Mouse (Mus musculus) heart, embryonic 12.5 days (tissue): ENCODE measurements around the gene Arhgef39. TPM values are rescaled to one million over a fixed set of nuclear protein-coding genes. Genes with fewer than 3 reads are reported as not detected.
"Not testable (repeated sequence)": the region's sequence is repeated elsewhere in the genome, so short reads cannot be mapped to it uniquely, and the experiment has no call there.

Experiments used
- ATAC-seq: fragments of 200-750 bp; cut with Nextera tagmentation; 2 replicates; pipeline ENCODE4 v1.8.0; 2017; ENCODE audit warnings: moderate TSS enrichment, moderate library complexity; ENCODE audit not compliant: insufficient number of reproducible peaks, low FRiP score
- H3K27ac ChIP-seq: fragments of 300-500 bp; sonication (generic); 2 replicates; pipeline ENCODE4 v1.5.1; 2016; ENCODE audit warnings: mild to moderate bottlenecking, moderate library complexity; ENCODE audit not compliant: poor library complexity, severe bottlenecking
- H3K27me3 ChIP-seq: fragments of 300-500 bp; sonication (generic); replicated peaks from 2 replicates; pipeline ENCODE4 v1.6.1; 2016; ENCODE audit warnings: mild to moderate bottlenecking, moderate library complexity
- H3K36me3 ChIP-seq: fragments of 300-500 bp; sonication (generic); 2 replicates; pipeline ENCODE4 v1.6.1; 2016; ENCODE audit warnings: mild to moderate bottlenecking, moderate library complexity
- H3K4me1 ChIP-seq: fragments of 300-500 bp; sonication (generic); replicated peaks from 2 replicates; pipeline ENCODE4 v1.6.1; 2016; ENCODE audit warnings: mild to moderate bottlenecking
- H3K4me2 ChIP-seq: fragments of 300-500 bp; sonication (generic); 2 replicates; pipeline ENCODE4 v1.6.1; 2016; ENCODE audit warnings: mild to moderate bottlenecking, moderate library complexity
- H3K4me3 ChIP-seq: fragments of 300-500 bp; sonication (generic); 2 replicates; pipeline ENCODE4 v1.5.1; 2016; ENCODE audit warnings: mild to moderate bottlenecking
- H3K9ac ChIP-seq: fragments of 300-500 bp; sonication (generic); 2 replicates; pipeline ENCODE4 v1.6.1; 2016; ENCODE audit warnings: mild to moderate bottlenecking, moderate library complexity
- H3K9me3 ChIP-seq: fragments of 300-500 bp; sonication (generic); replicated peaks from 2 replicates; pipeline ENCODE4 v1.6.1; 2016; ENCODE audit warnings: mild to moderate bottlenecking, moderate library complexity
- WGBS: fragments of 180-500 bp; shearing (Covaris S2); methylation state at CpG from one replicate; pipeline ENCODE4 v1.1.7; 2016; 5-methylcytosine and 5-hydroxymethylcytosine counted together
- polyA plus RNA-seq: library from polyadenylated mRNA; unstranded; fragments of >200 nt; fragmentation: Nextera tagmentation; extraction: Ambion mirVana; gene quantifications from 2 replicates; pipeline ENCODE4 v1.2.1, GENCODE M21; 2016

Gene Arhgef39
- polyA plus RNA-seq, 1 experiment from 2014 or later = 37.7 TPM

DNA sequence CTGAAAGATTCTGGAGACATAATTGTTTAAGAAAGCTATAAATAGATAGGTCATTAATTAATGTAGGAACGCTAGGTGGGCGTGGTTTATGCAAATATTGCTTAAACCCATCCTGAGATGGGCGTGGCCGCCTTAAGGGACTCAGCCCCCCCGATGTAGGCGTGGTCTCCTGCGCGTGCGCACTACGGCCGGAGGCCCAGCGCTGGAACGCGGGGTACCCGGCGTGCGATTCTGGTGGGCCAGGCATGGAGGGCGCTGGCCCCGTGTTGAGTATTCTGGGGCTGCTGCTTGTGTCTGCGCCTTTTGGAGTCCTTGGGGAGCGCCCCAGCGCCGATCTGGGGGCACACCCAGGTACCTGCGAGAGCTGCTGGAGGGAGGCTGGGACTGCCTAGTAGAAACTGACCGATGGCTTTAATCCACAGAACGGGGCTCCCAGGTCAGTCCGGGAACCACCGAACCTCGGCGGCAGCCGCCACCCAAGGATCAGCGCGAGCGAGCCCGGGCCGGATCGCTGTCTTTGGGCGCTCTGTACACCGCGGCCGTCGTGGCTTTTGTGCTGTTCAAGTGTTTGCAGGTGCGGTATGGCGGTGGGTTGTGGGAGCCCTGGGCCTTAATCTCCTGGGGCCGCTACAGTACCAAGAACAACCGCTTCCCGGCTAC, 6.2 kb downstream of the Arhgef39 start:
- Histone ChIP-seq H3K27ac (peak overlapping the region; percentile 87), H3K4me1 (peaks cover 43% of the 10 kb centered on the region), H3K4me3 (peak overlapping the region; percentile 70), H3K4me2 (peak overlapping the region; percentile 73), H3K36me3 (peaks cover 19% of the 10 kb centered on the region), H3K27me3 (no peaks in the 10 kb centered on the region), H3K9ac (peak overlapping the region; percentile 81), H3K9me3 (no peaks in the 10 kb centered on the region)
- ATAC-seq = peak; percentile 93
- WGBS = under 1% methylated on average over 47 of the region's 47 CpGs

DNA sequence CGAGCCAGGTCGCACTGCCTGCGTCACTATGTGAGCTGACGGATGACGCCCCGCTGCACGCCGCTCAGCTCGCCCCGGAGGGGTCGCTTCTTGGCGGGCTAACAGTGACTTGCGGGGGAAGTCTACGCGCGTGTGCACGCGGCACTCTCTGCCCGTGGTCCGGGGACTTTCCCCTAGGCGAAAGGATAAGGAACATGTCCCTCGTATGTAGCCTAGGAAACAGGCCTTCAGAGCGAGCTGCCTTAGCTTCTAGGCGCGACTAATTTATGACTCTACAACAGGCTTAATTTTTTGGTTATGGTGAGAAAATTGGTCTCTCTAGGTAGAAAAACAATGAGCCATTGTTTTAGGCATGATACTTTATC, 6.7 kb downstream of the Arhgef39 start, which contains the start of gene Ccdc107:
Ccdc107 (plus strand) TSS at position 80 of the 365 bp plus-strand sequence.
- peak; percentile 98 for ATAC-seq
- peak within 1 kb of the TSS; percentile 87 for H3K27ac ChIP-seq
- H3K4me2 ChIP-seq = peak within 1 kb of the TSS; percentile 73
- no peaks in the 10 kb centered on the region for H3K9me3 ChIP-seq
- H3K4me3 ChIP-seq = peak within 1 kb of the TSS; percentile 70
- H3K36me3 ChIP-seq = peaks cover 19% of the 10 kb centered on the region
- H3K9ac ChIP-seq = peak within 1 kb of the TSS; percentile 81
- under 1% methylated on average over 25 of the region's 25 CpGs for WGBS
- H3K4me1 ChIP-seq = peaks cover 38% of the 10 kb centered on the region
- H3K27me3 ChIP-seq = no peaks in the 10 kb centered on the region

DNA sequence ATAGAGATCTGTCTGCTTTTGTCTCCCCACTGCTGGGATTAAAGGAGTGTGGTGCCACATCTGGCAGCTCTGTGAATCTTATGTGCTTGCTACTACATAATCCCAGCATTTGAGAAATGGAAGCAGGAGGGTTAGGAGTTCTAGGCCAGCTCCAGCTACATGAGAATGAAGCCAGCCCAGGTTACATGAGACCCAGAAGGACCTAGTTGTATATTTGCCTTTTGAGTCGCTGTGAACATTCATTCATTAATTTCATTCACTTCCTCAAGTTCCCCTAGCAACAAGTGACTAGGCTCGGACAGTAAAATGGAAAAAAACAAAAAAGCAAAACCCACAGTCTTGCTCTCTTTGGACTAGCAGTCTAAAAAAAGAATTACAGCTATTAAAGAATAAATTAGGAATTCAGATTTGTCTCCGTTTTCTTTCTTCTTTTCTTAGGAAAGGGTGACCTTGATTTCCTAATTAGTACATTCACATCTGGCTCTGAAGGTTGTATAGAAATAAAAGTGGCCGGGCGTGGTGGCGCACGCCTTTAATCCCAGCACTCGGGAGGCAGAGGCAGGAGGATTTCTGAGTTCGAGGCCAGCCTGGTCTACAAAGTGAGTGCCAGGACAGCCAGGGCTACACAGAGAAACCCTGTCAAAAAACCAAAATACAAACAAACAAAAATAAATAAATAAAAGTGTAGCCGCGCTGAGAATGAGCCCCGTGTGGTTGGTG, 7.2 kb downstream of the Arhgef39 start:
- H3K4me1 ChIP-seq = peaks cover 32% of the 10 kb centered on the region
- no peak overlapping the region for H3K9ac ChIP-seq
- no peak for ATAC-seq
- H3K4me3 ChIP-seq = peak overlapping the region; percentile 26
- peak overlapping the region; percentile 52 for H3K27ac ChIP-seq
- peaks cover 19% of the 10 kb centered on the region for H3K36me3 ChIP-seq
- WGBS = 45% methylated on average over 12 of the region's 12 CpGs
- H3K9me3 ChIP-seq = no peaks in the 10 kb centered on the region
- H3K27me3 ChIP-seq = no peaks in the 10 kb centered on the region
- H3K4me2 ChIP-seq = peak overlapping the region; percentile 52

DNA sequence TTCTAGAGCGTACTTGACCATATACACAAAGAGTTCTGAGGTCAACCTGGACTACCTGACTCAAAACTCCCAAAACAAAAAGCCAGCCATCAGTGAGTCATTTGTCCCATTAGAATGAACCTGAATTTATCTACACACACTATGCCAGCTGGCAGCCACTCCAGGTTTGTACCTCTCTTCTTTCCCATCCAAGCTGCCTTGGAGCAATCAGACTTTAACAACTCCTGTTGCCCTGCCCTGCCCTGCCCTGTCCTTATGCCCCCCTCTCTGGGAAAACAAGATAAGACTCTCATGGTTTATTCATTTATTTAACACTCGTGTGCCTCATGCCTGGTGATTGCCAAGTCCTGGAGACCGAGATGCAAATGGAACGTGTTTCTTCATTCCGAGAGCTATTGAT, 8.7 kb downstream of the Arhgef39 start:
- no peak for ATAC-seq
- Histone ChIP-seq H3K9ac (no peak overlapping the region), H3K27ac (no peak overlapping the region), H3K4me1 (peaks cover 18% of the 10 kb centered on the region), H3K36me3 (peaks cover 6% of the 10 kb centered on the region), H3K4me2 (no peak overlapping the region), H3K27me3 (no peaks in the 10 kb centered on the region), H3K9me3 (no peaks in the 10 kb centered on the region), H3K4me3 (no peak overlapping the region)
- WGBS = 76% methylated on average over 5 of the region's 5 CpGs

DNA sequence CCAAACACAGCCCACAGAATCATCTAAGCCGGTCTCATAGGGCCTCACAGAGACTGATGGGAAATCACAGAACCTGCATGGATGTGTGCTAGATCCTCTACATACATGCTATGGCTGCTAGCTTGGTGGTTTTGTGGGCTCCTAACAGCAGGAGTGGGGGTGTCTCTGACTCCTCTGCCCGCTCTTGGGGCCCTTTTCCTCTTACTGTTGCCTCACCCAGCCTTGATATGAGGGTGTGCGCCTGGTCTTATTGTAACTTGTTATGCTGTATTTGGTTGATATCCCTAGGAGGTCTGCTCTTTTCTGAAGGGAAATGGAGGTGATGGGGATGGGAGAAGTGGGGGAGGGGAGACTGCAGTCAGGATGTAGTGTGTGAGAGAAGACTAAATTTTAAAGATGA, 9.9 kb downstream of the Arhgef39 start:
- Histone ChIP-seq H3K36me3 (no peaks in the 10 kb centered on the region), H3K9me3 (no peaks in the 10 kb centered on the region), H3K27ac (no peak overlapping the region), H3K4me3 (no peak overlapping the region), H3K4me2 (no peak overlapping the region), H3K9ac (no peak overlapping the region), H3K4me1 (peaks cover 6% of the 10 kb centered on the region), H3K27me3 (no peaks in the 10 kb centered on the region)
- ATAC-seq = no peak
- 81% methylated on average over 3 of the region's 3 CpGs for WGBS

DNA sequence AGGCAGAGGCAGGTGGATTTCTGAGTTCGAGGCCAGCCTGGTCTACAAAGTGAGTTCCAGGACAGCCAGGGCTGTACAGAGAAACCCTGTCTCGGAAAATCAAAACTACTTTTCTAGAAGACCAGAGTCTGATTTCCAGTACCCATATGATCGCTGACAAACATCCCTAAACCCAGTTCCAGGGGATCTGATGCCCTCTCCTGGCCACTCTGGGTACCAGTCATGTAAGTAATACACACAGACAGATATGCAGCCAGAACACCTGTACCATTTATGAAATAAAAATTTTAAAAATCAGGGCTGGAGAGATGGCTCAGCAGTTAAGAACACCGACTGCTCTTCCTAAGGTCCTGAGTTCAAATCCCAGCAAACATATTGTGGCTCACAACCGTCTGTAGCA, 13.8 kb downstream of the Arhgef39 start:
- H3K4me3 ChIP-seq, H3K9ac ChIP-seq, ATAC-seq, H3K4me1 ChIP-seq, H3K27me3 ChIP-seq, H3K36me3 ChIP-seq, H3K4me2 ChIP-seq, H3K9me3 ChIP-seq, H3K27ac ChIP-seq: not testable (repeated sequence)
- WGBS = 79% methylated on average over 5 of the region's 5 CpGs

DNA sequence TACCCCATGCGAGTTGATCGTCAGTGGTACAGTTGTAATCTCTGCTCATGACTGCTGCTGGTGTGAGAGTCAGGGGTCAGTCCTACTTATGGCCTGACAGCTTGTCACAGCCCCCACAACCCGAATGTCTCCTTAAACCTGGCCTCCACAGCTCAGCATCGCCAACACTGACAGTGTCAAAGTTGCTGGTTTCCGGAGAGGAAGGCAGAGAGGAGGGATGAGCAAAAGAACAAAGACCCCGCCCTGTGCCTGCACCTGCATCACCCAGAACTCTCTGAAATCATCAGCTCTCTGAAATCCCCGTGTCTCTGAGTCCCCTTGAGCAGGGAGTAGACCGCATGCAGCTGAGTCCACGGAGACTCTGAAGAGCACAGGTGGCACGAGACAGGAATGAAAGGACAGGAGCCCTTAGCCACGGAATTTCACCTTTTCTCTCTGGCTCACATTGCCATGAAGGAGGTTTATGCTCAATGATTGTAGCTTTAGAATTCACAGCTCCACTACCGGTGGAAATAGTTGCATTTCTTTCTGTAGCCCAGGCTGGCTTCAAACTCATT, 15.9 kb downstream of the Arhgef39 start, which contains the start of gene Sit1:
Sit1 (minus strand) TSS at position 200 of the 557 bp plus-strand sequence.
- Histone ChIP-seq H3K9ac (no peak within 1 kb of the TSS), H3K36me3 (no peaks in the 10 kb centered on the region), H3K4me1 (no peaks in the 10 kb centered on the region), H3K4me2 (no peak within 1 kb of the TSS), H3K4me3 (no peak within 1 kb of the TSS), H3K9me3 (no peaks in the 10 kb centered on the region), H3K27me3 (peaks cover 4% of the 10 kb centered on the region; the same call in 1 of the 2 replicates), H3K27ac (no peak within 1 kb of the TSS)
- 51% methylated on average over 12 of the region's 12 CpGs for WGBS
- ATAC-seq = no peak

DNA sequence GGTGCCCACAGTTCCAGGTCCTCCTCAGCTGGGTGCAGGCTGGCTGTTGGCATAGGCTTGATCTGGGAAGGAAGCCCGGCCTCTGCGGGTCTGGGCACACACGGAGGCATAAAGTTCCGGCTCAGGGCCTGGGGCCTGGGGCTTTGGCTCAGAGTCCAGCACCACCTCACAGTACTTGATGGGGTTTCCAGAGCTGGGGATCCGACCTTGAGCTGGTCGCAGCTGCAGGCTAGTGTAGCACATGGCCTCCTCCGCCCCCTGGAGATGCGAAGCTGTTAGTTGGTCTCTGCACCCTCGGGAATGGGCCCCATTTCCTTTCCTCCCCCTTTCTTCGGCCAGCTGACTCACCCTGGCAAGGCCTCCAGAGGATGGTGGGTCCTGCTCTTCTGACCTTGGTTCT, 16.9 kb downstream of the Arhgef39 start:
- Histone ChIP-seq H3K9ac (no peak overlapping the region), H3K27ac (no peak overlapping the region), H3K27me3 (peaks cover 4% of the 10 kb centered on the region; the same call in 1 of the 2 replicates), H3K4me1 (no peaks in the 10 kb centered on the region; the same call in 1 of the 2 replicates), H3K36me3 (no peaks in the 10 kb centered on the region), H3K9me3 (no peaks in the 10 kb centered on the region), H3K4me3 (no peak overlapping the region), H3K4me2 (no peak overlapping the region)
- WGBS = 63% methylated on average over 10 of the region's 10 CpGs
- ATAC-seq = no peak

DNA sequence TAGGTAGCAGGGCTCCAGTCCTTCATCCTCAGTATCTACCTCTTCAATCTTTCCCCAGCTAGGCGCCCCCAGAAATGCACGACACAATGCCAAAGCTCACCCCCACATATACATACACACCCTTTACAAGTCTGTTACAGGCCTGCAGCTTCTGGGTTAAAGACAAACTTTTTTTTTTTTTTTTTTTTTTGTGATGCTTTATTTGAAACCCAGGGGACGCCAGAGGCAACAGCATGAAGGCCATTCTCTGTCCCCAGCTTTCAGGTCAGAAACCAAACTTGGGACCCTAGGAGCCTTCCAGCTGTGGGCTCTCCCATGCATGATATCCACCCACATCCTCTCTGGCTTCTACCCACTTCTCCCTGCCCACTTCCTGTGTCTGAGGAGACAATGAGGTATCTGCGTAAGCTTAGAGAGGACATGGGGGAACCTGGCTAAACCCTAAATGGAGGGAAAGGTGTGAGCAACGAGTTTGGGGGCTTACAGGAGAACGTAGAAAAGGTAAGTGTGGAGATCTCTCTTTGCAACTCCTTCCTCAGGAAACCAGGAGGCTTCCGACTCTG, 17.5 kb downstream of the Arhgef39 start:
- Histone ChIP-seq H3K27ac (no peak overlapping the region), H3K27me3 (peaks cover 4% of the 10 kb centered on the region; the same call in 1 of the 2 replicates), H3K4me2 (no peak overlapping the region), H3K4me3 (no peak overlapping the region), H3K4me1 (no peaks in the 10 kb centered on the region; the same call in 1 of the 2 replicates), H3K9ac (no peak overlapping the region), H3K9me3 (no peaks in the 10 kb centered on the region), H3K36me3 (no peaks in the 10 kb centered on the region)
- no peak for ATAC-seq
- 68% methylated on average over 7 of the region's 7 CpGs for WGBS

DNA sequence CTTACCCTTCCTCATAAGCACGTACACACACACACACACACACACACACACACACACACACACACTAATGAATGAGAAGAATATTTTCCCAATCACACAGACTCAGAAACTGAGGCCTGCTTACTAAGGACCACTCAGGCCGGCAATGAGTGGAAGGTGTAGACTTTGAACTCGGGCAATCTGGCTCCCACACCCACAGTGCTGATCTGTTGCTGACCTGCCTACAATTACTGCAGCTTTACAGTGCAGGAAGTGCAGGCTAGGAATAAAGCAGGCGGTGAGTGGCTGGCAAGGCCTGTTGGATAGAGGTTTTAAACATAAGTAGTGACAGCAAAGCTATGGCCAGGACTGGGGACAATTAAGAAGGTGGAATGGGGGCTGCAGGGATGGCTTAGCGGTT, 18.5 kb downstream of the Arhgef39 start:
- no peak overlapping the region for H3K27ac ChIP-seq
- peaks cover 4% of the 10 kb centered on the region; the same call in 1 of the 2 replicates for H3K27me3 ChIP-seq
- no peak for ATAC-seq
- no peak overlapping the region for H3K4me2 ChIP-seq
- 78% methylated on average over 5 of the region's 5 CpGs for WGBS
- H3K36me3 ChIP-seq = no peaks in the 10 kb centered on the region
- no peaks in the 10 kb centered on the region for H3K9me3 ChIP-seq
- H3K4me3 ChIP-seq = no peak overlapping the region
- no peaks in the 10 kb centered on the region; the same call in 1 of the 2 replicates for H3K4me1 ChIP-seq
- 0 out of 2 replicates have a peak overlapping the region, but pooled peaks have one; percentile 14 for H3K9ac ChIP-seq
